Mouse (Mus musculus) kidney, embryonic 14.5 days (tissue): ENCODE results near the gene Zfp444. TPM values are rescaled to one million over a fixed set of nuclear protein-coding genes. Genes with fewer than 3 reads are reported as not detected.
A peak's percentile ranks its signal among the peaks of the same experiment; 100 is the strongest.

Experiments used
- ATAC-seq: fragments of 200-750 bp; cut with Nextera tagmentation; 2 replicates; pipeline ENCODE4 v1.8.0; 2017; ENCODE audit warnings: moderate number of reproducible peaks, mild to moderate bottlenecking, moderate TSS enrichment, moderate library complexity; ENCODE audit not compliant: low FRiP score, low TSS enrichment
- H3K27ac ChIP-seq: fragments of 300-500 bp; sonication (generic); 2 replicates; pipeline ENCODE4 v1.5.1; 2014; ENCODE audit warnings: low read depth, mild to moderate bottlenecking, low read length, moderate library complexity, mixed read lengths
- H3K27me3 ChIP-seq: fragments of 300-500 bp; sonication (generic); 2 replicates; pipeline ENCODE4 v1.6.1; 2014; ENCODE audit warnings: mild to moderate bottlenecking, low read length; ENCODE audit not compliant: control insufficient read depth, insufficient read depth
- H3K36me3 ChIP-seq: fragments of 300-500 bp; sonication (generic); 2 replicates; pipeline ENCODE4 v1.6.1; 2014; ENCODE audit warnings: low read length, mixed read lengths; ENCODE audit not compliant: control insufficient read depth, insufficient read depth
- H3K4me1 ChIP-seq: fragments of 300-500 bp; sonication (generic); 2 replicates; pipeline ENCODE4 v1.6.1; 2014; ENCODE audit warnings: low read length, mixed read lengths; ENCODE audit not compliant: control insufficient read depth, insufficient read depth
- H3K4me2 ChIP-seq: fragments of 300-500 bp; sonication (generic); replicated peaks from 2 replicates; pipeline ENCODE4 v1.6.1; 2014; ENCODE audit warnings: low read depth, mild to moderate bottlenecking, low read length
- H3K4me3 ChIP-seq: fragments of 300-500 bp; sonication (generic); 2 replicates; pipeline ENCODE4 v1.5.1; 2014; ENCODE audit warnings: mild to moderate bottlenecking, low read length
- H3K9ac ChIP-seq: fragments of 300-500 bp; sonication (generic); 2 replicates; pipeline ENCODE4 v1.6.1; 2014; ENCODE audit warnings: low read depth, mild to moderate bottlenecking, low read length, moderate library complexity
- H3K9me3 ChIP-seq: fragments of 300-500 bp; sonication (generic); 2 replicates; pipeline ENCODE4 v1.6.1; 2016; ENCODE audit warnings: low read length; ENCODE audit not compliant: control insufficient read depth
- WGBS: fragments of 180-500 bp; shearing (Covaris S2); extraction: QIAGEN DNeasy Blood & Tissue Kit; methylation state at CpG from one replicate; pipeline ENCODE4 v1.1.7; 2014; 5-methylcytosine and 5-hydroxymethylcytosine counted together
- polyA plus RNA-seq: library from polyadenylated mRNA; unstranded; fragments of >200 nt; fragmentation: Nextera tagmentation; extraction: Ambion mirVana; gene quantifications from 2 replicates; pipeline ENCODE4 v1.2.1, GENCODE M21; 2014

Zfp444 gene
- polyA plus RNA-seq, 1 experiment from 2014 or later: 70.8 TPM

- WGBS: 82% methylated on average over 7 of the region's 7 CpGs
- Histone ChIP-seq H3K4me1 (peaks cover 8% of the 10 kb centered on the region; the same call in 1 of the 2 replicates), H3K36me3 (peaks cover 4% of the 10 kb centered on the region; the same call in 1 of the 2 replicates), H3K27me3 (no peaks in the 10 kb centered on the region), H3K9ac (no peak overlapping the region), H3K9me3 (no peaks in the 10 kb centered on the region), H3K27ac (no peak overlapping the region), H3K4me3 (no peak overlapping the region), H3K4me2 (no peak overlapping the region)
- ATAC-seq: no peak
Observed at GRCm38 (mm10) chr7:6146194-6146981, 25.6 kb upstream of the Zfp444 start.

- no peaks in the 10 kb centered on the region for H3K9me3 ChIP-seq
- WGBS: 63% methylated on average over 2 of the region's 2 CpGs
- no peak overlapping the region for H3K4me3 ChIP-seq
- H3K9ac ChIP-seq: no peak overlapping the region
- H3K27me3 ChIP-seq: no peaks in the 10 kb centered on the region
- no peaks in the 10 kb centered on the region; the same call in 1 of the 2 replicates for H3K36me3 ChIP-seq
- H3K4me2 ChIP-seq: no peak overlapping the region
- H3K4me1 ChIP-seq: peaks cover 8% of the 10 kb centered on the region; the same call in 1 of the 2 replicates
- ATAC-seq: no peak
- H3K27ac ChIP-seq: no peak overlapping the region
Observed at GRCm38 (mm10) chr7:6146982-6147325, 25.1 kb upstream of the Zfp444 start.

GRCm38 (mm10) chr7:6147688-6148087, 24.3 kb upstream of the Zfp444 start:
- H3K9ac ChIP-seq: no peak overlapping the region
- no peak overlapping the region for H3K4me3 ChIP-seq
- WGBS: 77% methylated on average over 5 of the region's 5 CpGs
- no peaks in the 10 kb centered on the region; the same call in 1 of the 2 replicates for H3K36me3 ChIP-seq
- no peak for ATAC-seq
- peaks cover 8% of the 10 kb centered on the region; the same call in 1 of the 2 replicates for H3K4me1 ChIP-seq
- H3K27me3 ChIP-seq: no peaks in the 10 kb centered on the region
- no peaks in the 10 kb centered on the region for H3K9me3 ChIP-seq
- no peak overlapping the region for H3K27ac ChIP-seq
- no peak overlapping the region for H3K4me2 ChIP-seq

GRCm38 (mm10) chr7:6151266-6151665, 20.8 kb upstream of the Zfp444 start:
- H3K4me1 ChIP-seq: peaks cover 11% of the 10 kb centered on the region
- no peak for ATAC-seq

GRCm38 (mm10) chr7:6152036-6152435, 20.0 kb upstream of the Zfp444 start:
- H3K27me3 ChIP-seq: no peaks in the 10 kb centered on the region
- peaks cover 16% of the 10 kb centered on the region for H3K4me1 ChIP-seq
- H3K27ac ChIP-seq: no peak overlapping the region
- H3K36me3 ChIP-seq: no peaks in the 10 kb centered on the region
- no peak overlapping the region for H3K4me2 ChIP-seq
- no peaks in the 10 kb centered on the region for H3K9me3 ChIP-seq
- ATAC-seq: no peak
- WGBS: 92% methylated on average over 3 of the region's 3 CpGs
- H3K9ac ChIP-seq: no peak overlapping the region
- H3K4me3 ChIP-seq: no peak overlapping the region

More at GRCm38 (mm10) chr7:6151266-6151665, 20.8 kb upstream of the Zfp444 start:
- no peaks in the 10 kb centered on the region for H3K9me3 ChIP-seq
- H3K4me2 ChIP-seq: no peak overlapping the region
- no peak overlapping the region for H3K9ac ChIP-seq
- 88% methylated on average over 1 of the region's 1 CpGs for WGBS
- no peak overlapping the region for H3K4me3 ChIP-seq
- H3K27me3 ChIP-seq: no peaks in the 10 kb centered on the region
- H3K27ac ChIP-seq: no peak overlapping the region
- no peaks in the 10 kb centered on the region for H3K36me3 ChIP-seq

GRCm38 (mm10) chr7:6153131-6153530, 18.9 kb upstream of the Zfp444 start:
- no peaks in the 10 kb centered on the region for H3K36me3 ChIP-seq
- H3K4me3 ChIP-seq: no peak overlapping the region
- 89% methylated on average over 3 of the region's 3 CpGs for WGBS
- no peak overlapping the region for H3K4me2 ChIP-seq
- H3K4me1 ChIP-seq: peaks cover 22% of the 10 kb centered on the region
- no peaks in the 10 kb centered on the region for H3K27me3 ChIP-seq
- no peak for ATAC-seq
- no peak overlapping the region for H3K9ac ChIP-seq
- H3K9me3 ChIP-seq: no peaks in the 10 kb centered on the region
- H3K27ac ChIP-seq: no peak overlapping the region

- Histone ChIP-seq H3K4me1 (peaks cover 22% of the 10 kb centered on the region), H3K9me3 (no peaks in the 10 kb centered on the region), H3K4me2 (peak overlapping the region; percentile 83; the same call in 1 of the 2 replicates), H3K4me3 (peak overlapping the region; percentile 84), H3K27me3 (no peaks in the 10 kb centered on the region), H3K27ac (no peak overlapping the region; the same call in 1 of the 2 replicates), H3K36me3 (no peaks in the 10 kb centered on the region), H3K9ac (peak overlapping the region; percentile 92; the same call in 1 of the 2 replicates)
- no peak for ATAC-seq
- 53% methylated on average over 5 of the region's 5 CpGs for WGBS
Observed at GRCm38 (mm10) chr7:6154164-6154563, 17.9 kb upstream of the Zfp444 start.

GRCm38 (mm10) chr7:6155031-6155872, 16.8 kb upstream of the Zfp444 start:
- under 1% methylated on average over 62 of the region's 85 CpGs for WGBS
- Histone ChIP-seq H3K9ac (peak overlapping the region; percentile 92), H3K27me3 (no peaks in the 10 kb centered on the region), H3K4me1 (peaks cover 22% of the 10 kb centered on the region), H3K4me2 (peak overlapping the region; percentile 83), H3K9me3 (no peaks in the 10 kb centered on the region), H3K36me3 (no peaks in the 10 kb centered on the region), H3K27ac (peak overlapping the region; percentile 90), H3K4me3 (peak overlapping the region; percentile 84)
- ATAC-seq: peak; percentile 71
